Mouse (Mus musculus) spleen, embryonic (tissue): ENCODE results near the gene Inpp5d.

Experiments used
- CTCF ChIA-PET: fragments of 350-600 bp; sonication (Branson Sonifier 250); formaldehyde crosslinking; loops from one replicate; lab custom pipeline; 2022; lab: Charles Lee

Inpp5d gene

GRCm38 (mm10) chr1:87623977-87624666, 4.0 kb downstream of the Inpp5d start:
- CTCF ChIA-PET = interaction anchor here (0.6 to 1.2 kb wide), 3 partner anchors 26 to 276 kb away, joined by 3 to 5 read pairs (median 3); no protein-coding TSS in a partner anchor

- CTCF ChIA-PET = interaction anchor here (0.6 to 1.2 kb wide), 4 partner anchors 25 to 40 kb away, joined by 3 to 5 read pairs (median 3); no protein-coding TSS in a partner anchor
Measured at GRCm38 (mm10) chr1:87624826-87625225, 4.7 kb downstream of the Inpp5d start.

GRCm38 (mm10) chr1:87625254-87626025, 5.3 kb downstream of the Inpp5d start:
- CTCF ChIA-PET = interaction anchor here (0.6 to 1.1 kb wide), 5 partner anchors 11 to 39 kb away, joined by 3 to 4 read pairs (median 3); no protein-coding TSS in a partner anchor

DNA sequence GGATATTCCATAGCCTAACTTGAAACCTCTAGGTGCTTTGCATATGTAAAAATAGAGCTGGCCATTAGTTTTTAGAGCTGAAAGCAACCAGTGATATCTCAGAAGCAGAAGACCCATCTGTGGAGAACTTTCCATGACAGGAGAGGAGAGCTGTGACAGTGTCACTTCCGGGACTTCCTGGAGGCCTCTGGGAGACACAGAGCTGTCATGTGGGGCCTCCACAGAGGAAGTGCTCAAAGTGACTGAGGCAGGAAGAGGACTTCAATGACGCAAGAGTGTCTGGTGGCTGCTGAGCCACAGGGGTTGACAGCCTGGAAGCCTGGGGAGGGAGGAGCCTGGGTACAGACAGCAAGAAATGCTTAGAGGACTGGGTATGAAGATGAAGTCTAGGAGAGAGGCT, 6.2 kb downstream of the Inpp5d start:
- CTCF ChIA-PET = interaction anchor here (0.8 to 1.3 kb wide), 4 partner anchors 10 to 32 kb away, joined by 3 to 4 read pairs (median 4); no protein-coding TSS in a partner anchor

DNA sequence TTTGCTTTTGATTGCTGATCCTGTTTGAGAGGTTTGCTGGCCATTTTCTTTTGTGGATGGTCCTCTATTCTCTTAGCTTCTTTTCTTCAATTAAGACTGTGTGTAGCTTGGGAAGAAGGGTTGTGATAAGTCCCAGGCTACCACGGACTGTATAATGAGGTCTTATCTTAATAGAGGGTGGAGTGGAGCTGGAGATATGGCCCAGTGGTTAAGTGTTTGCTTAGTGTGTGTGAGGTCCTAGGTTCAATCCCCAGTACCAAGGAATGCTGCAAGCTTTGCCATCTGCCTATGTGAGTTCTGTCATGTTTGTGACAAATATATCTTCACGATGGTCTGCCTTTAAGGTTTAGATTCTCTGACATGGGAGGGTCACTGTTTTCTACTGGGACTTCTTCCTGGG, 8.0 kb downstream of the Inpp5d start:
- CTCF ChIA-PET = no interaction called here

DNA sequence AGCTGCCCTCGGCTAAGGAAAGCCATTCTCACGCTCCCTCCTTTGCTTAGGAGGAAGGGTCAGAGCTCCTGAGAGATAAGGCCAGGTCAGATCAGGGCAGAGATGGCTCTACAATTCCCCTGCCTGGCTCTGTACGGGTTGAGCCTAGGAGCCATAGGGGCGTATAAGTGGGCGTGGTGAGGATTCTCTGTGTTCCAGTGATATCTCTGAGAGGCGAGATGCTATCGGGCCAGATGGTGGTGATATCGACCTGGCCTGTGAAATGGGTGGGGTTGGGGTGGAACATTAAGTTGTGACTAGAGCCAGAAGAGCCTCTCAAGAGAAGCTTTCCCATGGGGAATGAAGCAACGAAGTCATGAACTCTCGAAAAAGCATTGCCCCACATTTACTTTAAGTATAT, 11.5 kb downstream of the Inpp5d start:
- CTCF ChIA-PET = interaction anchor here (0.6 to 1.1 kb wide), 2 partner anchors 18 to 118 kb away, joined by 4 to 20 read pairs; no protein-coding TSS in a partner anchor

DNA sequence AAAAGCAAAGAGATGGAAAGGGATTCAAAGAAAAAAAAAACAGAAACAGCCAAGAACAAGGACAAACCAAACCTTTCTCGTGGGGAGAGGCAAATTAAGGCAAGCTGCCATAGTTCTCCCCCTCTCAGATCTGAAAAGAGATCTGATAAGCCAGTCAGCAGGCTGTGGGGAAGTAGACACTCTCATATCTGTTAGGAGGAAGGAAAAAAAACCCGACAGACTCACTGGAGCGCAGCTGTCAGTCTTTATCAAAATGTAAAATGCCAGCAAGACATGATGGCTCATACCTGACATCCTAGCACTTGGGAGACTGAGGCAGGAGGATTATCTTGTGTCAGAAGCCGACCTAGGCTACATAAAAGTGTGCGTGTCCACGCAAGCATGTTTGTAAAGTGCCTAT, 12.1 kb downstream of the Inpp5d start:
- CTCF ChIA-PET = interaction anchor here (0.6 to 1.1 kb wide), 3 partner anchors 10 to 18 kb away, joined by 3 to 5 read pairs (median 4); no protein-coding TSS in a partner anchor

DNA sequence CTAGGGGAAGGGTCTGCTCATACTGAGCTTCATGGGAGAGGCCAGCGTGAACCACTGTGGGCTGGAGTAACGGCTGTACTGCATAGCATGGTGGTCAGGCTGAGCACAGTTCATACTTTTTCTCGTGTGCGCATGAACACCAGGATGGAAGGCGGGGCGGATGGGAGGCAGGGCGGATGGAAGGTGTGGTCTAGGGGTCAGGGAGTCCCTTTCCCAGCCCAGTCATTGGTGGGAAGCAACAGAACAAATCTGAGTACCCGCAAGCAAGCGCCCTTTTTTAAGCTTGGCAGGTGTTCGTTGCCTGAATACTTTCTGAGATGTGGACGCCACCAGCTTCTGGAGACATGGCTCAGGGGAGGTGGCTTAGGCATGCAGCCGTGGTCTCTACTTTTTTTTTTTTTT, 16.6 kb downstream of the Inpp5d start:
- CTCF ChIA-PET = interaction anchor here (0.6 to 3.2 kb wide), 6 partner anchors 10 to 34 kb away, joined by 3 to 11 read pairs (median 4); partner anchors contain the start of gene Inpp5d

GRCm38 (mm10) chr1:87637121-87637877, 17.2 kb downstream of the Inpp5d start:
- CTCF ChIA-PET = interaction anchor here (0.6 to 1.4 kb wide), 7 partner anchors 9 to 34 kb away, joined by 3 to 6 read pairs (median 4); no protein-coding TSS in a partner anchor

DNA sequence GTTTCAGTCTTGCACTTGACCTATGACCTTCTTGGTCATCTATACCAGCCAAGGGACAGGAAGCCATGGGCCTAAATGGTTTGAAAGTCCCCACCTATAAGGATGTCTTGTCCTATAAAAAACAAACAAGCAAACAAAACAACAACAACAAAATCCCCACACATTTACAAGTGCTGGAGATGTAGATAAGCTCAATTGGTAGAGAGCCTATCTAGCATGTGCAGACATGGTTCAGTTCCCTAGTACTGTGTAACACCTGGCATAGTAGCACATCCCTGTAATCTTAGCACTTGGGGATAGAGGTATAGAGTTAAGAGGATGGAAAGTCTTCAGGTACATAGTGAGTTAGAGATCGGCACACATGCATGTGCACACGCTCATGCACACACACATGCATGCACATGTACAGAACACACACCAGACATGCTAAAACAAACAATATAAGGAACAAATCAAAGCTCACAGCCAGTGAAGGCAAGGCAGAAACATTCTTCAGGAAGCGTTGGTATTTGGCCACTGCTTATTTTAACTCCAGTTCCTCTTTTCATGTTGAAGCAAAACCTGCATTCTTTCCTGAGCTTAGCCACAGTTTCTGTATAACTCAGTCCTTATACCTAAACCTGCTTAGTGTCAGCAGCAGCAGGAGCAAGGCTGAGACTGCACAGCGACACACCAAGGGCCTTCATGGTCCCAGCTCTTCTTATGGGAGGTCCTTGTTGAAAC, 17.9 kb downstream of the Inpp5d start:
- CTCF ChIA-PET = interaction anchor here (0.8 to 2.2 kb wide), 4 partner anchors 9 to 18 kb away, joined by 3 to 13 read pairs (median 3); partner anchors contain the start of gene Inpp5d

GRCm38 (mm10) chr1:87639724-87640123, 19.6 kb downstream of the Inpp5d start:
- CTCF ChIA-PET = interaction anchor here (0.5 to 2.2 kb wide), 3 partner anchors 9 to 43 kb away, joined by 4 to 13 read pairs (median 8); no protein-coding TSS in a partner anchor

- CTCF ChIA-PET = interaction anchor here (0.6 to 2.2 kb wide), 3 partner anchors 8 to 17 kb away, joined by 3 to 13 read pairs (median 8); no protein-coding TSS in a partner anchor
Measured at GRCm38 (mm10) chr1:87640165-87640661, 20.1 kb downstream of the Inpp5d start.

- CTCF ChIA-PET = no interaction called here
Measured at GRCm38 (mm10) chr1:87643016-87643415, 22.9 kb downstream of the Inpp5d start.

GRCm38 (mm10) chr1:87645041-87645440, 24.9 kb downstream of the Inpp5d start:
- CTCF ChIA-PET = interaction anchor here (0.6 to 0.9 kb wide), 2 partner anchors 10 to 44 kb away, joined by 3 to 5 read pairs; no protein-coding TSS in a partner anchor

DNA sequence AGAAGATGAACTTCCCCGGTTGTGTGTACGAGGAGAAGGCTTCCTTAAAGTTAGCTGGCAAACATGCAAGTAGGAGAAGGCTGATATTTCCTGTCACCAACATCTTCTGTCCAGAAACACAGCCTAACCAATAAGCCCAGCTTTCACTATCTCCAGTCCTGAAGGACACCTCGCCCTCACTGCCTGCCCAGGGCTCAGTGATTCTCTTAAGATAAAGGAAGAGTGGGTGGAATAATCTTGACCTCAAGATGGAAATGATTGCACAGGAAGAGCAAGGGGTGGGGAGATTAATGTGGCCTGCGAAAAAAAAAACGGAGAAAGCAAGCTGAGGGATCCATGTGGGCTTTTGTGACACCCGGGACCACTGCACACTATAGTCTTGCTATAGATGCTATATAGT, 25.6 kb downstream of the Inpp5d start:
- CTCF ChIA-PET = no interaction called here

DNA sequence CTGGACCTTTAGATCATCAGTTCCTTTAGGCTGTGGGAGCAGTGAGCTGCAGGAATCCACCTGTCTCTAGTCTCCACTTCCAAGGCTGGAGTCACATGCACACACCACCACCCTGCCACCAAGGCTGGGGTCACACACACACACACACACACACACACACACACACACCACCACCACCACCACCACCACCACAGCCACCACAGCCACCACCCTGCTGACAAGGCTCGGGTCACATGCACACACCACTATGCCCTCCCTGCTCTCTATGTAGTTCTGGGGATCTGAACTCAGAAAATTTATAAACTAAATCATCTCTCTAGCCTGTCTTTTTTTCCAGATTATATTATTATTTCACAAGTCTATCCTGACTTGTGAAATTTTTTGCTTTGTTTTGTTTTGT, 27.7 kb downstream of the Inpp5d start:
- CTCF ChIA-PET = interaction anchor here (0.6 to 2.0 kb wide), 2 partner anchors 9 to 11 kb away, joined by 3 to 13 read pairs; no protein-coding TSS in a partner anchor

GRCm38 (mm10) chr1:87648657-87649056, 28.5 kb downstream of the Inpp5d start:
- CTCF ChIA-PET = interaction anchor here (2.0 kb wide), 1 partner anchor 9 kb away, joined by 13 read pairs; no protein-coding TSS in a partner anchor

GRCm38 (mm10) chr1:87649219-87649805, 29.2 kb downstream of the Inpp5d start:
- CTCF ChIA-PET = interaction anchor here (0.6 to 2.0 kb wide), 6 partner anchors 8 to 124 kb away, joined by 3 to 13 read pairs (median 4); no protein-coding TSS in a partner anchor

DNA sequence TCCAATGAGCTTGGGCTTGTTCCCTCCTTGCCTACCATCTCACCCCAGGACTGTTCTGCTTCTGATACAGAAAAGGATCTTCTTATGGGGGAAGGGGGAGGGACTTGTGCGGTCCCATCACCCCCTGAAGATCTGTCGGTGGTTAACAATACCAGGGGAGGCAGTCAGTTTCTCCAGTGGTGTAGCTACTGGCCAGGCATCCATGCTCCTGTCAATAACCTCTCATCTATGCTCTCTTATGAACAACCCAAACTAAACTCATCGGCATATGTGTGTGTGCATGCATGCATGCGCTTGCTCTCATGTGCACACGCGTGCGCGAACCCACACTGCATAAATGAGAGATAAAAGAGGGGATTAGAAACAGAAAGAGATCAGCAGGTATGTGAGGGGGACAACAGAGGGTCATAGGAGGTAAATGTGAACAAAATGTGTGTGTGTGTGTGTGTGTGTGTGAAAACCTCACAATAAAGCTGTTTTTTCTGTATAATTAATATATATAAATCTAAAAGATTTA, 29.9 kb downstream of the Inpp5d start:
- CTCF ChIA-PET = interaction anchor here (0.6 to 1.2 kb wide), 6 partner anchors 9 to 125 kb away, joined by 3 to 5 read pairs (median 4); no protein-coding TSS in a partner anchor
